Mouse (Mus musculus): ENCODE measurements around the gene Mogs. TPM values are rescaled to one million over a fixed set of nuclear protein-coding genes. Genes with fewer than 3 reads are reported as not detected.

Mogs gene
- polyA plus RNA-seq, 1 experiment from 2014 or later: 21.4 TPM

GRCm38 (mm10) chr6:83069488-83070246 lies 45.6 kb upstream of the Mogs start:
- H3K27me3 ChIP-seq (ENCODE audit: insufficient read depth, low read length): peaks cover 99% of the 10 kb centered on the region
- H3K36me3 ChIP-seq (replicated peaks; ENCODE audit: insufficient read depth, low read length): no peaks in the 10 kb centered on the region
- H3K4me2 ChIP-seq (ENCODE audit: low read depth, low read length): 0 out of 2 replicates have a peak overlapping the region, but pooled peaks have one; percentile 62
- H3K9ac ChIP-seq (replicated peaks): no peak overlapping the region
- peak overlapping the region; percentile 16; the same call in 1 of the 2 replicates for H3K4me3 ChIP-seq (ENCODE audit: low read depth, low read length)
- 2% methylated on average over 64 of the region's 69 CpGs for WGBS (ENCODE audit: insufficient replicate concordance)
- H3K9me3 ChIP-seq (ENCODE audit: low read length): no peaks in the 10 kb centered on the region
- ATAC-seq (0 out of 2 replicates have a peak, but pooled peaks have one; percentile 8), DNase-seq (no peak)
- H3K27ac ChIP-seq (ENCODE audit: low read depth): no peak overlapping the region
- peaks cover 10% of the 10 kb centered on the region for H3K4me1 ChIP-seq (ENCODE audit: insufficient read depth)
- TF ChIP-seq EP300 (IDR thresholded peaks at IDR 0.05; ENCODE audit: low read depth): no peak
- TF ChIP-seq CTCF (IDR thresholded peaks at IDR 0.05; ENCODE audit: low read depth): no peak

GRCm38 (mm10) chr6:83070247-83070310 lies 45.2 kb upstream of the Mogs start, which contains the start of gene Tlx2:
TSS of gene Tlx2 (minus strand) at chr6:83070293.
- Histone ChIP-seq H3K27ac (ENCODE audit: low read depth) (no peak within 1 kb of the TSS), H3K4me3 (ENCODE audit: low read depth, low read length) (peak within 1 kb of the TSS; percentile 26; the same call in 1 of the 2 replicates), H3K4me2 (ENCODE audit: low read depth, low read length) (peak within 1 kb of the TSS; percentile 62; the same call in 1 of the 2 replicates), H3K4me1 (ENCODE audit: insufficient read depth) (peaks cover 10% of the 10 kb centered on the region), H3K9ac (replicated peaks) (no peak within 1 kb of the TSS), H3K27me3 (ENCODE audit: insufficient read depth, low read length) (peaks cover 96% of the 10 kb centered on the region), H3K9me3 (ENCODE audit: low read length) (no peaks in the 10 kb centered on the region), H3K36me3 (replicated peaks; ENCODE audit: insufficient read depth, low read length) (no peaks in the 10 kb centered on the region)
- TF ChIP-seq EP300 (IDR thresholded peaks at IDR 0.05; ENCODE audit: low read depth) (no peak), CTCF (IDR thresholded peaks at IDR 0.05; ENCODE audit: low read depth) (no peak)
- 2% methylated on average over 8 of the region's 10 CpGs for WGBS (ENCODE audit: insufficient replicate concordance)
- DNase-seq (no peak), ATAC-seq (no peak)

GRCm38 (mm10) chr6:83070311-83071219 lies 44.7 kb upstream of the Mogs start:
- no peak overlapping the region for H3K27ac ChIP-seq (ENCODE audit: low read depth)
- no peaks in the 10 kb centered on the region for H3K9me3 ChIP-seq (ENCODE audit: low read length)
- peaks cover 94% of the 10 kb centered on the region for H3K27me3 ChIP-seq (ENCODE audit: insufficient read depth, low read length)
- H3K4me3 ChIP-seq (ENCODE audit: low read depth, low read length): peak overlapping the region; percentile 16; the same call in 1 of the 2 replicates
- peaks cover 10% of the 10 kb centered on the region for H3K4me1 ChIP-seq (ENCODE audit: insufficient read depth)
- H3K9ac ChIP-seq (replicated peaks): no peak overlapping the region
- H3K36me3 ChIP-seq (replicated peaks; ENCODE audit: insufficient read depth, low read length): no peaks in the 10 kb centered on the region
- H3K4me2 ChIP-seq (ENCODE audit: low read depth, low read length): 0 out of 2 replicates have a peak overlapping the region, but pooled peaks have one; percentile 5
- no peak for TF ChIP-seq CTCF (IDR thresholded peaks at IDR 0.05; ENCODE audit: low read depth)
- TF ChIP-seq EP300 (IDR thresholded peaks at IDR 0.05; ENCODE audit: low read depth): no peak
- WGBS (ENCODE audit: insufficient replicate concordance): 2% methylated on average over 46 of the region's 58 CpGs
- no peak for DNase-seq
- ATAC-seq: 0 out of 2 replicates have a peak, but pooled peaks have one; percentile 14

GRCm38 (mm10) chr6:83071220-83071619 lies 44.1 kb upstream of the Mogs start:
- TF ChIP-seq EP300 (IDR thresholded peaks at IDR 0.05; ENCODE audit: low read depth) (no peak), CTCF (IDR thresholded peaks at IDR 0.05; ENCODE audit: low read depth) (no peak)
- Histone ChIP-seq H3K4me3 (ENCODE audit: low read depth, low read length) (no peak overlapping the region), H3K4me2 (ENCODE audit: low read depth, low read length) (no peak overlapping the region), H3K9ac (replicated peaks) (no peak overlapping the region), H3K9me3 (ENCODE audit: low read length) (no peaks in the 10 kb centered on the region), H3K4me1 (ENCODE audit: insufficient read depth) (peaks cover 10% of the 10 kb centered on the region), H3K36me3 (replicated peaks; ENCODE audit: insufficient read depth, low read length) (no peaks in the 10 kb centered on the region), H3K27ac (ENCODE audit: low read depth) (no peak overlapping the region), H3K27me3 (ENCODE audit: insufficient read depth, low read length) (peaks cover 93% of the 10 kb centered on the region)
- DNase-seq: no peak
- no peak for ATAC-seq
- WGBS (ENCODE audit: insufficient replicate concordance): 2% methylated on average over 21 of the region's 24 CpGs

GRCm38 (mm10) chr6:83074979-83075378 lies 40.3 kb upstream of the Mogs start:
- H3K36me3 ChIP-seq (replicated peaks; ENCODE audit: insufficient read depth, low read length): no peaks in the 10 kb centered on the region; the same call in 1 of the 2 replicates
- no peak overlapping the region for H3K4me3 ChIP-seq (ENCODE audit: low read depth, low read length)
- no peak overlapping the region for H3K9ac ChIP-seq (replicated peaks)
- H3K27me3 ChIP-seq (ENCODE audit: insufficient read depth, low read length): peaks cover 59% of the 10 kb centered on the region
- 19% methylated on average over 2 of the region's 2 CpGs for WGBS (ENCODE audit: insufficient replicate concordance)
- peaks cover 17% of the 10 kb centered on the region for H3K4me1 ChIP-seq (ENCODE audit: insufficient read depth)
- no peak for TF ChIP-seq EP300 (IDR thresholded peaks at IDR 0.05; ENCODE audit: low read depth)
- TF ChIP-seq CTCF (IDR thresholded peaks at IDR 0.05; ENCODE audit: low read depth): peak; percentile 51
- H3K27ac ChIP-seq (ENCODE audit: low read depth): no peak overlapping the region
- no peaks in the 10 kb centered on the region for H3K9me3 ChIP-seq (ENCODE audit: low read length)
- ATAC-seq (no peak), DNase-seq (no peak)
- no peak overlapping the region for H3K4me2 ChIP-seq (ENCODE audit: low read depth, low read length)

Measured in liver, postnatal 0 days (tissue).